Mouse (Mus musculus) embryo, embryonic 11.5 days (tissue): ENCODE measurements around the gene Arhgef40.

ENCODE experiments used
- DNase-seq: peaks from one replicate; pipeline ENCODE4 v3.0.0-alpha.2; 2012; ENCODE audit warnings: low read depth, low spot score

The Arhgef40 gene

GRCm38 (mm10) chr14:52003981-52004495, 19.5 kb downstream of the Arhgef40 start:
- no peak for DNase-seq

GRCm38 (mm10) chr14:52005141-52005540, 20.6 kb downstream of the Arhgef40 start:
- DNase-seq, result no peak

GRCm38 (mm10) chr14:52005616-52006015, 21.1 kb downstream of the Arhgef40 start:
- no peak for DNase-seq

- DNase-seq, result no peak
Measured at GRCm38 (mm10) chr14:52006241-52006640, 21.7 kb downstream of the Arhgef40 start.

GRCm38 (mm10) chr14:52006771-52007170, 22.3 kb downstream of the Arhgef40 start:
- no peak for DNase-seq

- peak; percentile 84 for DNase-seq
Measured at GRCm38 (mm10) chr14:52008321-52009203, 24.0 kb downstream of the Arhgef40 start.

- no peak for DNase-seq
Measured at GRCm38 (mm10) chr14:52009361-52009760, 24.8 kb downstream of the Arhgef40 start.

- DNase-seq, result no peak
Measured at GRCm38 (mm10) chr14:52009841-52010240, 25.3 kb downstream of the Arhgef40 start.

- DNase-seq, result peak; percentile 64
Measured at GRCm38 (mm10) chr14:52010446-52011111, 26.1 kb downstream of the Arhgef40 start.

GRCm38 (mm10) chr14:52011683-52012082, 27.2 kb downstream of the Arhgef40 start:
- DNase-seq, result no peak

- DNase-seq, result no peak
Measured at GRCm38 (mm10) chr14:52012085-52012484, 27.6 kb downstream of the Arhgef40 start.

- DNase-seq, result no peak
Measured at GRCm38 (mm10) chr14:52012553-52012952, 28.0 kb downstream of the Arhgef40 start.

- no peak for DNase-seq
Measured at GRCm38 (mm10) chr14:52013021-52013610, 28.6 kb downstream of the Arhgef40 start.

GRCm38 (mm10) chr14:52013771-52014219, 29.3 kb downstream of the Arhgef40 start:
- DNase-seq, result no peak

- DNase-seq, result no peak
Measured at GRCm38 (mm10) chr14:52014271-52014760, 29.8 kb downstream of the Arhgef40 start.

GRCm38 (mm10) chr14:52014761-52015311, 30.3 kb downstream of the Arhgef40 start:
- DNase-seq, result peak; percentile 63

- no peak for DNase-seq
Measured at GRCm38 (mm10) chr14:52015445-52016100, 31.1 kb downstream of the Arhgef40 start, which contains the start of gene Tmem253. Gene Tmem253 (plus strand): TSS chr14:52015658.

GRCm38 (mm10) chr14:52016625-52017405, 32.3 kb downstream of the Arhgef40 start:
- DNase-seq, result no peak

GRCm38 (mm10) chr14:52017662-52018061, 33.1 kb downstream of the Arhgef40 start:
- no peak for DNase-seq
